Mouse (Mus musculus): ENCODE measurements around the gene Pbx3.

Pbx3 gene

DNA sequence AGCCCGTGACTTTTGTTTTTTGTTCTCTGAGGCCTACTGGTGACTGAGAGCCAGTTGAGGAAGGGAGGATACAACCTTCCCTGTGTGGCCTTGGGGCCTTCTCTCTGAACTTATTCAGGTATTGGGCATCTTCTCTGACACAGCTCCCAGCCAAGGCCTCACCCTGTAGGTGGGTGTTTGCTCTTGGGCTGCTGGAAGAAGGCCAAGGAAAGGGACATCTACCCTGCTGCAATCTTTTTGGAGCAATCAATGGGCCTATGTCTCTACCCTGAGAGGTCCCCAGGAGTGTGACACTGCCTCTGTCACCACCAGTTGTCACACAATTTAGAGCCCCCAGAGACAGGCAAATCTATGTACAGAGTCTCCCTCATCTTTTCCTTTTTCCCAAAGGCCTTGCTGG, 226.5 kb downstream of the Pbx3 start:
- DNase-seq (ENCODE audit: low spot score): no peak

DNA sequence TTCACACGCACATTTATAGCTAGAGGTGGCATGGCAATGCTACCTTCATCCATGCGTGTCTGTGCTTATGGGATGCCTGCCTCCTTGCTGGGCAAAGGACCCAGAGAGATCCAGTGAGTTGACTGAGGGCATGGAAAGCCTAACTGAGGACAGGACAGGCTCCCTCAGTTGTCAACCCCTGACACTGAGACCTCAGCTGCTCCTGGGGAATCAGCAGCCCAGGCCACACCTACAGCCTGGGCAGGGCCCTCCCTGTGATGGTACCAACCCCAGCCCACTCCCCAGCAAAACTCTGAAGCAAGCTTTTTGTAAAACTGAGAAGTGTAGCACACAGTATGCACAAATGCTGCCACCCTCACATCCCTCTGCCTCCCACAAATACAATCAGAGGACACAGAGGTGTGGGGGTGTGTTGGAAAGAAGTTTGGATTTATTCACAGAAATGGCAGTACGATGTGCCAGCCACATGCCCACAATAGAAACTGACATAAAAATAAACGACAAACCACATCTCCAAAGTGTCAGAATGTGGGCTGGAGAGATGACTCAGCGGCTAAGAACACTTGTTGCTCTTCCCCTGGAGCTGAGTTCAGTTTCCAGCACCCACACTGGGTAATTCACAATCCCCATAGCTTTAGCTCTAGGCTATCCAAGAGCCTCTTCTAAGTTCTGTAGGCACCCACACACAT, 233.3 kb downstream of the Pbx3 start:
- DNase-seq (ENCODE audit: low spot score): peak; percentile 63

GRCm38 (mm10) chr2:34135316-34135715, 237.6 kb downstream of the Pbx3 start:
- no peak for DNase-seq (ENCODE audit: low spot score)

DNA sequence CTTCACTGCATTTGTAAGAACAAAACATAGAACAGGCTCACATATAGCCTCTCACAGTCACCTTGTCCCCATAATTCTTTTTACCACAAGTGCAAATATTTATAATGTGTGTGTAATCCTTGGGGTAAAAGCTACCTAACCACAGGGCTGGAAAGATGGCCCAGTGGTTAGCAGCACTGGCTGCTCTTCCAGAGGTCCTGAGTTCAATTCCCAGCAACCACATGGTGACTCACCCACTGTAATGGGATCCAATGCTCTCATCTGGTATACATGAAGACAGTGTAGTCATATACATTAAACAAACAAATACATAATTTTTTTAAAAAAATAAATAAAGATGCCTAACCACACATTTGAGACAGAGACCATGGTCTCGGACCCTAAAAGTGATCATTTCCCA, 240.2 kb downstream of the Pbx3 start:
- no peak for DNase-seq (ENCODE audit: low spot score)

GRCm38 (mm10) chr2:34129674-34130267, 243.2 kb downstream of the Pbx3 start:
- no peak for DNase-seq (ENCODE audit: low spot score)

- no peak for DNase-seq (ENCODE audit: low spot score)
Observed at GRCm38 (mm10) chr2:34127871-34128270, 245.1 kb downstream of the Pbx3 start.

GRCm38 (mm10) chr2:34123896-34124295, 249.0 kb downstream of the Pbx3 start:
- no peak for DNase-seq (ENCODE audit: low spot score)

Data from layer of hippocampus, adult 11-12 months (tissue).